Mouse (Mus musculus): Measurements from ENCODE around the gene Plekha1. TPM values are rescaled to one million over a fixed set of nuclear protein-coding genes. Genes with fewer than 3 reads are reported as not detected.

Plekha1 gene
- total RNA-seq, 1 experiment = 52.4 TPM

GRCm38 (mm10) chr7:130904571-130905365, 39.2 kb downstream of the Plekha1 start:
- H3K9me3 ChIP-seq (ENCODE audit: control insufficient read depth, insufficient read depth, low read depth, low read length) = no peaks in the 10 kb centered on the region
- no peak overlapping the region for H3K27ac ChIP-seq (ENCODE audit: insufficient read depth, low read depth, low read length, poor library complexity, severe bottlenecking)
- H3K4me1 ChIP-seq (ENCODE audit: control insufficient read depth in 2 of 2, insufficient read depth in 2 of 2, low read length in 2 of 2, poor library complexity in 1 of 2) = peaks cover 0 to 3% of the 10 kb centered on the region in 2 experiments; a peak in 1 of 4 replicates
- no peak for DNase-seq (ENCODE audit: low read depth, low spot score)
- no peak for TF ChIP-seq MAFK (IDR thresholded peaks at IDR 0.05; ENCODE audit: insufficient read depth, low read depth, low read length)
- no peak for TF ChIP-seq CHD2 (IDR thresholded peaks at IDR 0.05; ENCODE audit: low read depth, low read length)
- no peak for TF ChIP-seq HCFC1 (IDR thresholded peaks at IDR 0.05; ENCODE audit: borderline replicate concordance, insufficient read depth, low read length)
- no peak for TF ChIP-seq ZC3H11A (IDR thresholded peaks at IDR 0.05; ENCODE audit: borderline replicate concordance, low read depth, low read length)
- TF ChIP-seq ZNF384 (IDR thresholded peaks at IDR 0.05; ENCODE audit: low read depth, low read length) = no peak
- no peak overlapping the region for H3K9ac ChIP-seq (ENCODE audit: insufficient read depth, low read depth, low read length, poor library complexity, severe bottlenecking)
- in situ Hi-C loops (cut with MboI; ENCODE audit: low sequenced_read_pairs in 2 of 2, unreplicated experiment in 2 of 2) = no loop called here
- H3K36me3 ChIP-seq (ENCODE audit: control insufficient read depth, insufficient read depth, low read length, poor library complexity, severe bottlenecking) = peaks cover 11% of the 10 kb centered on the region; the same call in 1 of the 2 replicates
- no peak overlapping the region for H3K4me3 ChIP-seq (ENCODE audit: insufficient read depth in 1 of 2, low read depth in 1 of 2, low read length in 2 of 2, poor library complexity in 1 of 2, severe bottlenecking in 1 of 2)

- DNase-seq (ENCODE audit: low read depth, low spot score) = no peak
- Histone ChIP-seq H3K4me1 (ENCODE audit: control insufficient read depth in 2 of 2, insufficient read depth in 2 of 2, low read length in 2 of 2, poor library complexity in 1 of 2) (peaks cover 0 to 4% of the 10 kb centered on the region in 2 experiments; a peak in 1 of 4 replicates), H3K27ac (ENCODE audit: insufficient read depth, low read depth, low read length, poor library complexity, severe bottlenecking) (no peak overlapping the region), H3K36me3 (ENCODE audit: control insufficient read depth, insufficient read depth, low read length, poor library complexity, severe bottlenecking) (peaks cover 10% of the 10 kb centered on the region), H3K4me3 (ENCODE audit: insufficient read depth in 1 of 2, low read depth in 1 of 2, low read length in 2 of 2, poor library complexity in 1 of 2, severe bottlenecking in 1 of 2) (no peak overlapping the region), H3K9ac (ENCODE audit: insufficient read depth, low read depth, low read length, poor library complexity, severe bottlenecking) (no peak overlapping the region), H3K9me3 (ENCODE audit: control insufficient read depth, insufficient read depth, low read depth, low read length) (no peaks in the 10 kb centered on the region)
- no peak for TF ChIP-seq MAFK (IDR thresholded peaks at IDR 0.05; ENCODE audit: insufficient read depth, low read depth, low read length)
- TF ChIP-seq ZC3H11A (IDR thresholded peaks at IDR 0.05; ENCODE audit: borderline replicate concordance, low read depth, low read length) = no peak
- no peak for TF ChIP-seq HCFC1 (IDR thresholded peaks at IDR 0.05; ENCODE audit: borderline replicate concordance, insufficient read depth, low read length)
- TF ChIP-seq ZNF384 (IDR thresholded peaks at IDR 0.05; ENCODE audit: low read depth, low read length) = no peak
- TF ChIP-seq CHD2 (IDR thresholded peaks at IDR 0.05; ENCODE audit: low read depth, low read length) = no peak
- in situ Hi-C loops (cut with MboI; ENCODE audit: low sequenced_read_pairs in 2 of 2, unreplicated experiment in 2 of 2) = loop anchor here in 1 of 2 experiments (5.0 kb wide), 1 partner anchor 144 kb away; no protein-coding TSS in a partner anchor
Measured at GRCm38 (mm10) chr7:130910841-130911240, 45.3 kb downstream of the Plekha1 start.

- DNase-seq (ENCODE audit: low read depth, low spot score) = no peak
- H3K9ac ChIP-seq (ENCODE audit: insufficient read depth, low read depth, low read length, poor library complexity, severe bottlenecking) = no peak overlapping the region
- in situ Hi-C loops (cut with MboI; ENCODE audit: low sequenced_read_pairs in 2 of 2, unreplicated experiment in 2 of 2) = loop anchor here in 1 of 2 experiments (5.0 kb wide), 1 partner anchor 148 kb away; no protein-coding TSS in a partner anchor
- no peak for TF ChIP-seq HCFC1 (IDR thresholded peaks at IDR 0.05; ENCODE audit: borderline replicate concordance, insufficient read depth, low read length)
- TF ChIP-seq ZC3H11A (IDR thresholded peaks at IDR 0.05; ENCODE audit: borderline replicate concordance, low read depth, low read length) = peak; percentile 68; the same call in 1 of the 2 replicates
- peaks cover 0 to 4% of the 10 kb centered on the region in 2 experiments; a peak in 1 of 4 replicates for H3K4me1 ChIP-seq (ENCODE audit: control insufficient read depth in 2 of 2, insufficient read depth in 2 of 2, low read length in 2 of 2, poor library complexity in 1 of 2)
- no peak overlapping the region for H3K27ac ChIP-seq (ENCODE audit: insufficient read depth, low read depth, low read length, poor library complexity, severe bottlenecking)
- H3K36me3 ChIP-seq (ENCODE audit: control insufficient read depth, insufficient read depth, low read length, poor library complexity, severe bottlenecking) = peaks cover 8% of the 10 kb centered on the region
- H3K9me3 ChIP-seq (ENCODE audit: control insufficient read depth, insufficient read depth, low read depth, low read length) = no peaks in the 10 kb centered on the region
- no peak overlapping the region for H3K4me3 ChIP-seq (ENCODE audit: insufficient read depth in 1 of 2, low read depth in 1 of 2, low read length in 2 of 2, poor library complexity in 1 of 2, severe bottlenecking in 1 of 2)
Measured at GRCm38 (mm10) chr7:130914693-130915363, 49.3 kb downstream of the Plekha1 start.

- DNase-seq (ENCODE audit: low read depth, low spot score) = no peak
- Histone ChIP-seq H3K27ac (ENCODE audit: insufficient read depth, low read depth, low read length, poor library complexity, severe bottlenecking) (no peak overlapping the region), H3K4me3 (ENCODE audit: insufficient read depth in 1 of 2, low read depth in 1 of 2, low read length in 2 of 2, poor library complexity in 1 of 2, severe bottlenecking in 1 of 2) (no peak overlapping the region), H3K9me3 (ENCODE audit: control insufficient read depth, insufficient read depth, low read depth, low read length) (no peaks in the 10 kb centered on the region), H3K36me3 (ENCODE audit: control insufficient read depth, insufficient read depth, low read length, poor library complexity, severe bottlenecking) (no peaks in the 10 kb centered on the region), H3K9ac (ENCODE audit: insufficient read depth, low read depth, low read length, poor library complexity, severe bottlenecking) (no peak overlapping the region), H3K4me1 (ENCODE audit: control insufficient read depth in 2 of 2, insufficient read depth in 2 of 2, low read length in 2 of 2, poor library complexity in 1 of 2) (peaks cover 0 to 4% of the 10 kb centered on the region in 2 experiments; a peak in 2 of 4 replicates)
- no peak for TF ChIP-seq CHD2 (IDR thresholded peaks at IDR 0.05; ENCODE audit: low read depth, low read length)
- in situ Hi-C loops (cut with MboI; ENCODE audit: low sequenced_read_pairs in 2 of 2, unreplicated experiment in 2 of 2) = no loop called here
Measured at GRCm38 (mm10) chr7:130918260-130918659, 52.7 kb downstream of the Plekha1 start.

Measured in ES-E14 (cell line).